Mouse (Mus musculus) thymus, adult 2 months (tissue): ENCODE data around the gene Boc. TPM values are rescaled to one million over a fixed set of nuclear protein-coding genes. Genes with fewer than 3 reads are reported as not detected.
A peak's percentile ranks its signal among the peaks of the same experiment; 100 is the strongest.

ENCODE experiments used
- DNase-seq: peaks from one replicate; pipeline ENCODE4 v3.0.0; 2021
- H3K27ac ChIP-seq: fragments of 200-500 bp; 2 replicates; pipeline ENCODE4 v1.5.1; 2012; ENCODE audit warnings: low read length, control low read depth; ENCODE audit not compliant: control insufficient read depth, insufficient read depth
- H3K27me3 ChIP-seq: fragments of 200-500 bp; 2 replicates; pipeline ENCODE4 v1.6.1; 2012; ENCODE audit warnings: mild to moderate bottlenecking, low read length, moderate library complexity, mixed read lengths; ENCODE audit not compliant: control insufficient read depth, insufficient read depth
- H3K36me3 ChIP-seq: fragments of 200-500 bp; 2 replicates; pipeline ENCODE4 v1.6.1; 2012; ENCODE audit warnings: mild to moderate bottlenecking, low read length, moderate library complexity; ENCODE audit not compliant: control insufficient read depth, insufficient read depth
- H3K4me1 ChIP-seq: fragments of 200-500 bp; replicated peaks from 2 replicates; pipeline ENCODE4 v1.6.1; 2012; ENCODE audit warnings: low read length; ENCODE audit not compliant: control insufficient read depth, insufficient read depth
- H3K4me3 ChIP-seq: fragments of 200-500 bp; 2 replicates; pipeline ENCODE4 v1.5.1; 2012; ENCODE audit warnings: mild to moderate bottlenecking, low read length, control low read depth, moderate library complexity; ENCODE audit not compliant: control insufficient read depth, insufficient read depth
- CTCF ChIP-seq: fragments of 200-500 bp; IDR thresholded peaks from 2 replicates; pipeline ENCODE4 v1.5.1; 2012; ENCODE audit warnings: mild to moderate bottlenecking, control low read depth, low read length, moderate library complexity, borderline replicate concordance; ENCODE audit not compliant: control insufficient read depth, poor library complexity, insufficient read depth; ENCODE audit errors: extremely low read depth
- POLR2A ChIP-seq: fragments of 200-500 bp; IDR thresholded peaks from 2 replicates; pipeline ENCODE4 v1.6.1; 2012; ENCODE audit warnings: mild to moderate bottlenecking, low read length, control low read depth, moderate library complexity; ENCODE audit not compliant: control insufficient read depth, poor library complexity, insufficient read depth; ENCODE audit errors: extremely low read depth
- WGBS: fragments of 180-500 bp; shearing (Covaris S2); methylation state at CpG from one replicate; pipeline ENCODE4 v1.1.7; 2018; 5-methylcytosine and 5-hydroxymethylcytosine counted together
- polyA plus RNA-seq: library from polyadenylated mRNA; depleted of rRNA; stranded (reverse); fragments of >200 nt; gene quantifications from 2 replicates; pipeline ENCODE4 v1.2.3, GENCODE M21; 2012; rRNA removed

Gene Boc
- 13.1 and 14.6 TPM in 2 replicates for polyA plus RNA-seq

GRCm38 (mm10) chr16:44558471-44559329, at the start of gene Boc:
Gene Boc, minus strand, starts transcription at chr16:44558897.
- WGBS = 1% methylated on average over 46 of the region's 46 CpGs
- Histone ChIP-seq H3K36me3 (no peaks in the 10 kb centered on the region), H3K27ac (no peak within 1 kb of the TSS), H3K4me1 (peaks cover 7% of the 10 kb centered on the region; the same call in 1 of the 2 replicates), H3K27me3 (peaks cover 18% of the 10 kb centered on the region; the same call in 1 of the 2 replicates), H3K4me3 (peak within 1 kb of the TSS; percentile 27)
- TF ChIP-seq CTCF (no peak), POLR2A (no peak)
- DNase-seq = peak; percentile 9

GRCm38 (mm10) chr16:44606643-44607042, 47.9 kb upstream of the Boc start:
- 89% methylated on average over 1 of the region's 1 CpGs for WGBS
- Histone ChIP-seq H3K4me1 (no peaks in the 10 kb centered on the region), H3K27me3 (no peaks in the 10 kb centered on the region), H3K4me3 (no peak overlapping the region), H3K27ac (no peak overlapping the region), H3K36me3 (no peaks in the 10 kb centered on the region)
- DNase-seq = no peak
- TF ChIP-seq POLR2A (no peak), CTCF (no peak)

DNA sequence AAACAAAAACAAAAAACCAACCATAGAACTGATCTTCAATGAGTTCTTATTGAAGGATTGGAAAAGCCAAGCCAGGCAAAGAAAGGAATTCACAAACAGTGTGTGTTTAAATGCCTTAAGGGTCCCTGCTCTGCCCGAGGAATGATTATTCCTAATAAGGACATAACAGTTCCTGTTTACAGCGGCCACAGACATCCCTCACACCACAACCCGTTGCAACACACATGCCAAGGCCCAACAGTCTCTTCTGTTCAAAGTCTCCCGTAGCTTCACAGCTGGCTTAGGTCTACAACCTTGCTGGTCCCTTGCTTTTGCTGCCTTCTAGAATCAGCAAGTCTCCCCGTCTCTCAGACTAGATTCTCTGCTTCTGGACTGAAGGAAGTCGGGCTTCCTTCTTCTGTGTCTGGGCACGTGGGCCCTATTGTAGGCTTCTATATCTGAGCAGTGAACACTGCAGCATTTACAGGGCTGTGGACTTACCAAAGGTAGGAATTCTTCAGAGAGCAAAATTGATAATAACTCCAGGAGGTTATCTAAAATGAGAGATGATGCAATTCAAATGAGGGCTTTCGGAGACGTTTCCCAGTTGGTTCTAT, 45.4 kb upstream of the Boc start:
- no peak overlapping the region for H3K4me3 ChIP-seq
- no peak overlapping the region for H3K27ac ChIP-seq
- no peak for TF ChIP-seq CTCF
- no peak for TF ChIP-seq POLR2A
- H3K27me3 ChIP-seq = no peaks in the 10 kb centered on the region
- H3K36me3 ChIP-seq = no peaks in the 10 kb centered on the region
- WGBS = 48% methylated on average over 9 of the region's 9 CpGs
- H3K4me1 ChIP-seq = no peaks in the 10 kb centered on the region
- no peak for DNase-seq

GRCm38 (mm10) chr16:44601999-44602794, 43.5 kb upstream of the Boc start:
- H3K27me3 ChIP-seq = no peaks in the 10 kb centered on the region
- no peak for TF ChIP-seq POLR2A
- TF ChIP-seq CTCF = no peak
- no peaks in the 10 kb centered on the region for H3K4me1 ChIP-seq
- no peak for DNase-seq
- no peak overlapping the region for H3K27ac ChIP-seq
- no peaks in the 10 kb centered on the region for H3K36me3 ChIP-seq
- 87% methylated on average over 8 of the region's 8 CpGs for WGBS
- H3K4me3 ChIP-seq = no peak overlapping the region

DNA sequence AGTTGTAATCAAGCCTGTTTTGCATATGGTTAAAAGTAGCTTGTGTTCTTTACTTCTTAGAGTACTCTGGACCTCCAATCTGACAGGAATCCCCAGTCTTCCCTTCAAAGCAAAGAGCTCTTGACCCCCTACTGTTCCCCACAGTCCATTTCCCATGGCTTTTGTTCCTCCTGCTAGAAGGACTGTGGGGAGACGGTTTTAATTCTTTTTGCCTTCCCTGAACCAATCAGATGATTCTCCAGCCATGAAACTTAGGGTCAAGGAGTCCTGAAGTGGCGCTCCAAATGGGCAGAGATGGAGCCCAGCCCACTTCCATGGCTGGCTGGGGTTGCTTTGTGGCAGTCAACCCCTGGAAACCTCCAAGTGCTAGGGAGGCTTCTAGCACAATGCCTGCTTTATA, 42.5 kb upstream of the Boc start:
- TF ChIP-seq CTCF = no peak
- no peak for TF ChIP-seq POLR2A
- no peak for DNase-seq
- WGBS = 85% methylated on average over 2 of the region's 2 CpGs
- no peaks in the 10 kb centered on the region for H3K4me1 ChIP-seq
- no peak overlapping the region for H3K4me3 ChIP-seq
- no peaks in the 10 kb centered on the region for H3K27me3 ChIP-seq
- H3K27ac ChIP-seq = no peak overlapping the region
- no peaks in the 10 kb centered on the region for H3K36me3 ChIP-seq
